In the genomic region with DNA sequence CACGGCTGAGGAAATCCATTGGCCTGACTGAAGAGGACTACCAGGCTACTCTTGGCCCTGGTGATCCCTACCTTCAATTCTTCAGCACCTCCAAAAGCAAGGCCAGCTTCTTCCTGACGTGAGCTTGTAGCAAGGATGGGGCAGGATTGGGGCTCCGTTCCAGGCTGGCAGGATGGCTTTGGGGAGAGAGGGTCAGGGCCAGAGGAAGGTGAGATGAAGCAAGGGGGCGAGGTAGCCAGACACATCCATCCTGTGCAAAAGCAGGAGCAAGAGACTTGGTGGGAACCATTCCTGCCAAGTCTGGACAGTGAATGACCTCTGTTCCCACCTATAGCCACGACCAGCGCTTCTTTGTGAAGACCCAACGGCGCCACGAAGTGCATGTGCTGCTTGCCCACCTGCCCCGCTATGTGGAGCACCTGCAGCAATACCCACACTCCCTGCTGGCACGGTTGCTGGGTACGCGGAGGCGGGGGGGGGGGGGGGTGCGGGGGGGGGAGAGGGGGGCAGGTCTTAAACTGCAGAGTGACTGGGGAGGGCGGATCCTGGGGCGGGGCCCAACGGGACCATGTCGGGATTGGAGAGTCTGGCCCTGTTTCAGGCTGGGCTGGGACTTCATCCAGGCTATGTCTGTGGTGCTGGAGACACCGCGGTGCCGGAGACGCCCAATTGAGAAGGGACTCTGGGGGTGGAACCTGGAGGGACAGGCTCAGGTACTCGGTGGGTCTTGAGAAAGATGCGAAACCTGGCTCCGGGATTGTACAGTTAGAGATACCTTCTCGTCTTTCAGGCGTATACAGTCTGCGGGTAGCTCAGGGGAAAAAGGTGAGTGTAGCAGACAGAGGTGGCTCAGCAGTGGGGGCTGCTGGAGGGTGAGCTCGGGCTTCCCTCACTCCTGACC, we compare ENCODE assay signal across 11 mouse cellular contexts. TPM values are rescaled to one million over a fixed set of nuclear protein-coding genes. Genes with fewer than 3 reads are reported as not detected.
DNase-seq lines count a peak whose midpoint lies in the region; ATAC-seq and TF ChIP-seq lines count a peak whose summit lies in the region.
"Had no signal": no experiment of that assay in that cellular context is flagged by ENCODE, and none has a peak within 500 bp of the region (broad histone marks: within the 10 kb centered on the region; RNA-seq: fewer than 3 reads in every experiment).

No protein-coding gene starts in this region.

- no peak overlapping the region for H3K4me3 ChIP-seq in heart, embryonic 13.5 days
- peak overlapping the region; percentile 46 for H3K4me3 ChIP-seq in testis, adult 2 months (ENCODE audit: control insufficient read depth, low read depth, low read length)
- H3K4me3 ChIP-seq in embryonic facial prominence, embryonic 14.5 days (ENCODE audit: low read depth, low read length): no peak overlapping the region

- no peak overlapping the region for H3K27ac ChIP-seq in heart, embryonic 13.5 days (replicated peaks)
- H3K27ac ChIP-seq in testis, adult 2 months (ENCODE audit: control insufficient read depth, insufficient read depth, low read depth, low read length): no peak overlapping the region
- H3K27ac ChIP-seq in embryonic facial prominence, embryonic 14.5 days (replicated peaks; ENCODE audit: low read depth, low read length): no peak overlapping the region
- H3K27ac ChIP-seq: macrophage had no signal

- peaks cover 19% of the 10 kb centered on the region for H3K4me1 ChIP-seq in heart, embryonic 13.5 days
- peaks cover 3% of the 10 kb centered on the region for H3K4me1 ChIP-seq in testis, adult 2 months (ENCODE audit: control insufficient read depth, insufficient read depth, low read length)
- H3K4me1 ChIP-seq in embryonic facial prominence, embryonic 14.5 days (ENCODE audit: control insufficient read depth, insufficient read depth, low read length): no peaks in the 10 kb centered on the region

- DNase-seq in heart, adult 18-20 months: no peak
- no peak for DNase-seq in testis, postnatal 14 days (ENCODE audit: low spot score)
- peak; percentile 34 for DNase-seq in embryonic facial prominence, embryonic 14.5 days (ENCODE audit: low spot score)
- peak; percentile 71 for DNase-seq in testis, postnatal 10 days (ENCODE audit: low spot score)
- DNase-seq: forebrain, postnatal 0 days had no signal

- TF ChIP-seq CTCF in testis, adult 2 months (IDR thresholded peaks at IDR 0.05; ENCODE audit: control insufficient read depth, insufficient read depth, insufficient replicate concordance, low read depth, low read length): no peak

- peaks cover 72% of the 10 kb centered on the region for H3K27me3 ChIP-seq in heart, embryonic 13.5 days (replicated peaks)
- peaks cover 2% of the 10 kb centered on the region for H3K27me3 ChIP-seq in testis, adult 2 months (ENCODE audit: control insufficient read depth, insufficient read depth, low read length)
- H3K27me3 ChIP-seq in embryonic facial prominence, embryonic 14.5 days (replicated peaks; ENCODE audit: control insufficient read depth, insufficient read depth, low read length): peaks cover 11% of the 10 kb centered on the region; the same call in 1 of the 2 replicates

- no peak for TF ChIP-seq POLR2A in testis, adult 2 months (IDR thresholded peaks at IDR 0.05; ENCODE audit: control insufficient read depth, low read depth, low read length)

- 0 out of 2 replicates have a peak overlapping the region, but pooled peaks have one; percentile 40 for H3K9ac ChIP-seq in heart, embryonic 13.5 days
- no peak overlapping the region for H3K9ac ChIP-seq in embryonic facial prominence, embryonic 14.5 days (ENCODE audit: low read depth, low read length)
- H3K9ac ChIP-seq: forebrain, postnatal 0 days had no signal

- no peak for ATAC-seq in heart, embryonic 13.5 days (ENCODE audit: extremely low read depth, insufficient number of reproducible peaks, low FRiP score, low TSS enrichment)
- ATAC-seq in embryonic facial prominence, embryonic 14.5 days (ENCODE audit: low read depth): no peak
- ATAC-seq in erythroid progenitor cell, adult 5-6 weeks (replicated peaks; ENCODE audit: low FRiP score, poor library complexity, severe bottlenecking): no peak
- ATAC-seq: forebrain, postnatal 0 days had no signal

- no peak overlapping the region for H3K4me2 ChIP-seq in heart, embryonic 13.5 days
- H3K4me2 ChIP-seq in embryonic facial prominence, embryonic 14.5 days (ENCODE audit: low read depth, low read length): no peak overlapping the region

- 36% methylated on average over 26 of the region's 30 CpGs for WGBS in heart, embryonic 13.5 days
- WGBS in embryonic facial prominence, embryonic 14.5 days: 47% methylated on average over 25 of the region's 30 CpGs

- H3K9me3 ChIP-seq in heart, embryonic 13.5 days: no peaks in the 10 kb centered on the region
- H3K9me3 ChIP-seq in embryonic facial prominence, embryonic 14.5 days (ENCODE audit: control insufficient read depth, low read length): no peaks in the 10 kb centered on the region

- H3K36me3 ChIP-seq in heart, embryonic 13.5 days: peaks cover 2% of the 10 kb centered on the region
- H3K36me3 ChIP-seq in testis, adult 2 months (ENCODE audit: control insufficient read depth, insufficient read depth, low read length): no peaks in the 10 kb centered on the region
- no peaks in the 10 kb centered on the region for H3K36me3 ChIP-seq in embryonic facial prominence, embryonic 14.5 days (ENCODE audit: control insufficient read depth, insufficient read depth, low read length)

RNA-seq across cellular contexts. Expression of a gene that starts 2.9 kb away (rescaled TPM):
- 0.21 TPM in 1 of 2 replicates, not detected in the other for polyA plus RNA-seq in heart, embryonic 13.5 days (2015; fragmentation: Nextera tagmentation; extraction: Ambion mirVana)
- not detected for total RNA-seq in heart, adult 18-20 months (2021)
- 2.2 and 2.3 TPM in 2 replicates for polyA plus RNA-seq in testis, adult 2 months (2012; rRNA removed)
- polyA plus RNA-seq in embryonic facial prominence, embryonic 14.5 days (2014; fragmentation: Nextera tagmentation; extraction: Ambion mirVana): 0.13 and 0.18 TPM in 2 replicates
- total RNA-seq in erythroid progenitor cell, adult 5-6 weeks (2015; ENCODE audit: low replicate concordance): not detected in 2 replicates
- 0.90 TPM in 1 of 2 replicates, not detected in the other for total RNA-seq in erythroid progenitor cell, adult 5-6 weeks (2017; ENCODE audit: low replicate concordance)
- total RNA-seq: hematopoietic stem cell, adult 5-6 weeks had no signal
- polyA plus RNA-seq: macrophage; thymus, postnatal 0 days had no signal

RNA-seq across cellular contexts. Expression of a gene that starts 3.8 kb away (rescaled TPM):
- 0.36 TPM in 1 of 2 replicates, not detected in the other for polyA plus RNA-seq in heart, embryonic 13.5 days (2015; fragmentation: Nextera tagmentation; extraction: Ambion mirVana)
- not detected for total RNA-seq in heart, adult 18-20 months (2021)
- polyA plus RNA-seq in testis, adult 2 months (2012; rRNA removed): 39.7 and 47.8 TPM in 2 replicates
- 0.38 and 1.1 TPM in 2 replicates for polyA plus RNA-seq in embryonic facial prominence, embryonic 14.5 days (2014; fragmentation: Nextera tagmentation; extraction: Ambion mirVana)
- not detected in 2 replicates for total RNA-seq in erythroid progenitor cell, adult 5-6 weeks (2015; ENCODE audit: low replicate concordance)
- not detected in 2 replicates for total RNA-seq in erythroid progenitor cell, adult 5-6 weeks (2017; ENCODE audit: low replicate concordance)
- total RNA-seq: hematopoietic stem cell, adult 5-6 weeks had no signal
- polyA plus RNA-seq: macrophage had no signal

RNA-seq across cellular contexts. Expression of a gene that starts 7.7 kb away (rescaled TPM):
- polyA plus RNA-seq in heart, embryonic 13.5 days (2015; fragmentation: Nextera tagmentation; extraction: Ambion mirVana): 72.9 and 81.4 TPM in 2 replicates
- total RNA-seq in heart, adult 18-20 months (2021): 10 to 100 TPM; 14.0 to 20.2 TPM
- 100 and 110 TPM in 2 replicates for polyA plus RNA-seq in testis, adult 2 months (2012; rRNA removed)
- 107 and 110 TPM in 2 replicates for polyA plus RNA-seq in embryonic facial prominence, embryonic 14.5 days (2014; fragmentation: Nextera tagmentation; extraction: Ambion mirVana)
- 33.9 and 45.3 TPM in 2 replicates for total RNA-seq in erythroid progenitor cell, adult 5-6 weeks (2015; ENCODE audit: low replicate concordance)
- total RNA-seq in erythroid progenitor cell, adult 5-6 weeks (2017; ENCODE audit: low replicate concordance): 11.8 and 21.1 TPM in 2 replicates

RNA-seq across cellular contexts. Expression of a gene that starts 8.5 kb away (rescaled TPM):
- 37.6 and 38.7 TPM in 2 replicates for polyA plus RNA-seq in heart, embryonic 13.5 days (2015; fragmentation: Nextera tagmentation; extraction: Ambion mirVana)
- 10 to 100 TPM; 14.7 to 16.1 TPM for total RNA-seq in heart, adult 18-20 months (2021)
- polyA plus RNA-seq in testis, adult 2 months (2012; rRNA removed): 1.4 and 1.6 TPM in 2 replicates
- 39.4 and 41.0 TPM in 2 replicates for polyA plus RNA-seq in embryonic facial prominence, embryonic 14.5 days (2014; fragmentation: Nextera tagmentation; extraction: Ambion mirVana)
- 2.9 and 3.8 TPM in 2 replicates for total RNA-seq in erythroid progenitor cell, adult 5-6 weeks (2015; ENCODE audit: low replicate concordance)
- 2.3 and 2.4 TPM in 2 replicates for total RNA-seq in erythroid progenitor cell, adult 5-6 weeks (2017; ENCODE audit: low replicate concordance)

RNA-seq across cellular contexts. Expression of a gene that starts 21.1 kb away (rescaled TPM):
- polyA plus RNA-seq in heart, embryonic 13.5 days (2015; fragmentation: Nextera tagmentation; extraction: Ambion mirVana): 24.8 and 29.1 TPM in 2 replicates
- total RNA-seq in heart, adult 18-20 months (2021): 100 to 1,000 TPM; 108 to 117 TPM
- polyA plus RNA-seq in testis, adult 2 months (2012; rRNA removed): 17.6 and 24.7 TPM in 2 replicates
- 11.1 and 12.1 TPM in 2 replicates for polyA plus RNA-seq in embryonic facial prominence, embryonic 14.5 days (2014; fragmentation: Nextera tagmentation; extraction: Ambion mirVana)
- total RNA-seq in erythroid progenitor cell, adult 5-6 weeks (2015; ENCODE audit: low replicate concordance): not detected in 2 replicates
- 0.64 and 3.9 TPM in 2 replicates for total RNA-seq in erythroid progenitor cell, adult 5-6 weeks (2017; ENCODE audit: low replicate concordance)

Comparison
In these comparisons a context has a peak if more than half of its experiments do, and no peak if none do; other contexts are left out.
1. DNase-seq: peak in embryonic facial prominence, embryonic 14.5 days (single experiment) and testis, postnatal 10 days (single experiment); none in heart, adult 18-20 months (0 of 2) and testis, postnatal 14 days (single experiment).
2. RNA of a gene that starts 3.8 kb away (polyA plus RNA-seq): 39.7 to 47.8 TPM in testis, adult 2 months; 0.38 to 1.1 TPM in embryonic facial prominence, embryonic 14.5 days and 0.36 TPM in heart, embryonic 13.5 days; every median in the first group is over 10 times any median in the second.